Mouse (Mus musculus) ES-E14 (cell line): ENCODE data around the gene Mast2.

Source experiments
- CHD2 ChIP-seq: IDR thresholded peaks from 2 replicates; pipeline ENCODE4 v1.6.1; 2014; ENCODE audit warnings: mild to moderate bottlenecking, low read depth, low read length, inconsistent platforms
- HCFC1 ChIP-seq: IDR thresholded peaks from 2 replicates; pipeline ENCODE4 v1.6.1; 2012; ENCODE audit warnings: low read length, inconsistent platforms, borderline replicate concordance; ENCODE audit not compliant: insufficient read depth
- ZC3H11A ChIP-seq: IDR thresholded peaks from 2 replicates; pipeline ENCODE4 v1.6.1; 2012; ENCODE audit warnings: low read depth, mild to moderate bottlenecking, inconsistent platforms, low read length, borderline replicate concordance

GRCm38 (mm10) chr4:116268220-116268619, 195.8 kb downstream of the Mast2 start:
- TF ChIP-seq HCFC1 (no peak), ZC3H11A (no peak), CHD2 (no peak)
